8 mouse cellular contexts compared by ENCODE assay signal in genomic region chr6:91729677-91730127, GRCm38 (mm10). TPM values are rescaled to one million over a fixed set of nuclear protein-coding genes. Genes with fewer than 3 reads are reported as not detected.
DNase-seq lines count a peak whose midpoint lies in the region; ATAC-seq and TF ChIP-seq lines count a peak whose summit lies in the region.

No protein-coding gene starts in this region.

- intact Hi-C loops in gastrocnemius, postnatal 36 days (cut with DNase I): no loop called here

- 4% methylated on average over 12 of the region's 12 CpGs for WGBS in hindbrain, postnatal 0 days
- 17% methylated on average over 12 of the region's 12 CpGs for WGBS in limb, embryonic 11.5 days
- WGBS in neural tube, embryonic 12.5 days: 7% methylated on average over 12 of the region's 12 CpGs

- no peak overlapping the region for H3K4me2 ChIP-seq in hindbrain, postnatal 0 days (ENCODE audit: low read depth, low read length)
- H3K4me2 ChIP-seq in limb, embryonic 11.5 days (ENCODE audit: low read depth, severe bottlenecking): no peak overlapping the region; the same call in 1 of the 2 replicates
- H3K4me2 ChIP-seq in neural tube, embryonic 12.5 days (replicated peaks): peak overlapping the region; percentile 14; the same call in 1 of the 2 replicates

- no peak for TF ChIP-seq POLR2A in cortical plate, adult 2 months (IDR thresholded peaks at IDR 0.05; ENCODE audit: extremely low read depth, insufficient read depth, low read length)

- H3K27ac ChIP-seq in cortical plate, adult 2 months (ENCODE audit: insufficient read depth, low read length): peak overlapping the region; percentile 31
- H3K27ac ChIP-seq in hindbrain, postnatal 0 days: peak overlapping the region; percentile 12
- H3K27ac ChIP-seq in limb, embryonic 11.5 days (replicated peaks; ENCODE audit: low read depth, low read length): peak overlapping the region; percentile 60
- H3K27ac ChIP-seq in neural tube, embryonic 12.5 days: peak overlapping the region; percentile 47; the same call in 1 of the 2 replicates

- H3K27me3 ChIP-seq in hindbrain, postnatal 0 days (ENCODE audit: insufficient read depth, low read length): no peaks in the 10 kb centered on the region
- H3K27me3 ChIP-seq in limb, embryonic 11.5 days (ENCODE audit: control insufficient read depth, insufficient read depth, low read length): no peaks in the 10 kb centered on the region
- H3K27me3 ChIP-seq in neural tube, embryonic 12.5 days (replicated peaks): no peaks in the 10 kb centered on the region

- ATAC-seq in hindbrain, postnatal 0 days: peak; percentile 67
- ATAC-seq in limb, embryonic 11.5 days (ENCODE audit: insufficient number of reproducible peaks, low FRiP score, low TSS enrichment, low read depth): no peak
- ATAC-seq in neural tube, embryonic 12.5 days (ENCODE audit: low FRiP score, low read depth): peak; percentile 45

- peak overlapping the region; percentile 24; the same call in 1 of the 2 replicates for H3K9ac ChIP-seq in hindbrain, postnatal 0 days (replicated peaks; ENCODE audit: low read length)
- H3K9ac ChIP-seq in limb, embryonic 11.5 days (ENCODE audit: low read length): no peak overlapping the region; the same call in 1 of the 2 replicates
- H3K9ac ChIP-seq in neural tube, embryonic 12.5 days: no peak overlapping the region

- peaks cover 24% of the 10 kb centered on the region for H3K36me3 ChIP-seq in hindbrain, postnatal 0 days (ENCODE audit: insufficient read depth, low read length)
- peaks cover 5% of the 10 kb centered on the region; the same call in 1 of the 2 replicates for H3K36me3 ChIP-seq in limb, embryonic 11.5 days (ENCODE audit: control insufficient read depth, insufficient read depth, low read length)
- peaks cover 47% of the 10 kb centered on the region for H3K36me3 ChIP-seq in neural tube, embryonic 12.5 days

- H3K9me3 ChIP-seq in hindbrain, postnatal 0 days (ENCODE audit: low read length): no peaks in the 10 kb centered on the region
- no peaks in the 10 kb centered on the region for H3K9me3 ChIP-seq in limb, embryonic 11.5 days (ENCODE audit: control insufficient read depth, low read length)
- H3K9me3 ChIP-seq in neural tube, embryonic 12.5 days: no peaks in the 10 kb centered on the region

- no peak for TF ChIP-seq CTCF in cortical plate, adult 2 months (IDR thresholded peaks at IDR 0.05; ENCODE audit: extremely low read depth, insufficient read depth, low read length)
- no peak for TF ChIP-seq CTCF in hindbrain, postnatal 0 days (IDR thresholded peaks at IDR 0.05; ENCODE audit: low read depth)

- no peak overlapping the region for H3K4me3 ChIP-seq in cortical plate, adult 2 months (ENCODE audit: insufficient read depth, low read length)
- H3K4me3 ChIP-seq in hindbrain, postnatal 0 days (ENCODE audit: low read length): no peak overlapping the region
- no peak overlapping the region for H3K4me3 ChIP-seq in limb, embryonic 11.5 days (ENCODE audit: low read depth, low read length)
- no peak overlapping the region for H3K4me3 ChIP-seq in neural tube, embryonic 12.5 days

- DNase-seq in Muller cell, postnatal 12 days (ENCODE audit: inconsistent ontology term): peak; percentile 98
- peak; percentile 86 to 87 for DNase-seq in gastrocnemius, postnatal 36 days
- DNase-seq in hindbrain, postnatal 0 days (ENCODE audit: low spot score): peak; percentile 87
- peak; percentile 61 for DNase-seq in limb, embryonic 11.5 days (ENCODE audit: low spot score)
- DNase-seq in thymus, postnatal 0 days (ENCODE audit: low spot score): no peak
- no peak for DNase-seq in liver

- peaks cover 17% of the 10 kb centered on the region for H3K4me1 ChIP-seq in cortical plate, adult 2 months (ENCODE audit: control insufficient read depth, insufficient read depth, low read length)
- peaks cover 6% of the 10 kb centered on the region for H3K4me1 ChIP-seq in hindbrain, postnatal 0 days (ENCODE audit: insufficient read depth, low read length)
- H3K4me1 ChIP-seq in limb, embryonic 11.5 days (ENCODE audit: control insufficient read depth, insufficient read depth, low read length): peaks cover 17% of the 10 kb centered on the region
- H3K4me1 ChIP-seq in neural tube, embryonic 12.5 days: peaks cover 34% of the 10 kb centered on the region

RNA-seq across cellular contexts. Expression of gene Slc6a6, which starts 45.8 kb away (rescaled TPM):
- polyA plus RNA-seq in cortical plate, adult 2 months (2012; rRNA removed): 94.9 and 105 TPM in 2 replicates
- 10 to 100 TPM; 66.3 to 70.0 TPM for total RNA-seq in gastrocnemius, postnatal 36 days (2021)
- total RNA-seq in hindbrain, postnatal 0 days (2014; rRNA removed): 78.2 and 85.6 TPM in 2 replicates
- 116 and 119 TPM in 2 replicates for polyA plus RNA-seq in hindbrain, postnatal 0 days (2015; fragmentation: Nextera tagmentation; extraction: Ambion mirVana)
- polyA plus RNA-seq in limb, embryonic 11.5 days (2014; fragmentation: Nextera tagmentation; extraction: Ambion mirVana): 34.4 and 36.1 TPM in 2 replicates
- 60.8 and 72.4 TPM in 2 replicates for polyA plus RNA-seq in neural tube, embryonic 12.5 days (2016; fragmentation: Nextera tagmentation; extraction: Ambion mirVana)
- polyA plus RNA-seq in thymus, postnatal 0 days (2015; fragmentation: Nextera tagmentation; extraction: Ambion mirVana): 43.0 and 63.3 TPM in 2 replicates

Comparison
In these comparisons a context has a peak if more than half of its experiments do, and no peak if none do; other contexts are left out.
1. DNase-seq: peak in Muller cell, postnatal 12 days (single experiment), gastrocnemius, postnatal 36 days (2 of 2), hindbrain, postnatal 0 days (single experiment) and limb, embryonic 11.5 days (single experiment); none in thymus, postnatal 0 days (single experiment) and liver (single experiment).
2. Peak in every context shown above with its lines, with median percentiles within 50 percentile points of each other: H3K27ac ChIP-seq.